Mouse (Mus musculus): ENCODE measurements around the gene Dgcr2.
A peak's percentile ranks its signal among the peaks of the same experiment; 100 is the strongest.

The Dgcr2 gene

DNA sequence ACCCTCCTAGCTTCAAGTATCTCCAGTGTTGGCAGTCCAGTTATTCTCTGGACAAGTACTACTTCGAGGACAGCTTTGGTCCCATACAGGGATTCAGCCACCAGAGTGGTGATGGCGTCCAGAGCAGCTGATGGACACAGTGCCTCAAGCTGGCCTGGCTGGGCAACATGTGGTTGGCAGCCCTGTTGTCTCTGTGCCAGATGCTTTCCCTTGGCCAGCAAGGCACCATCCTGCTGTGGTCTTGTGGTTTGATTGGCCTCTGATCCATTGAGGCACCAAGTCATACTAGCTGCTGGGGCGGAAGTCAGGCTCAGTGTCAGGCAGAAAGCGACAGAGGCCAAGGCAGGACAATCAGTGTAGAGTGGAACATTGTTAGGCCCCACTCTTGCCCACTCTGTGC, 89.2 kb downstream of the Dgcr2 start:
- DNase-seq (ENCODE audit: low spot score in 2 of 2): peak in 1 of 2 experiments; percentile 48

GRCm38 (mm10) chr16:17807192-17808009, 91.0 kb downstream of the Dgcr2 start:
- peak; percentile 75 to 89 for DNase-seq (ENCODE audit: low spot score in 2 of 2)

DNA sequence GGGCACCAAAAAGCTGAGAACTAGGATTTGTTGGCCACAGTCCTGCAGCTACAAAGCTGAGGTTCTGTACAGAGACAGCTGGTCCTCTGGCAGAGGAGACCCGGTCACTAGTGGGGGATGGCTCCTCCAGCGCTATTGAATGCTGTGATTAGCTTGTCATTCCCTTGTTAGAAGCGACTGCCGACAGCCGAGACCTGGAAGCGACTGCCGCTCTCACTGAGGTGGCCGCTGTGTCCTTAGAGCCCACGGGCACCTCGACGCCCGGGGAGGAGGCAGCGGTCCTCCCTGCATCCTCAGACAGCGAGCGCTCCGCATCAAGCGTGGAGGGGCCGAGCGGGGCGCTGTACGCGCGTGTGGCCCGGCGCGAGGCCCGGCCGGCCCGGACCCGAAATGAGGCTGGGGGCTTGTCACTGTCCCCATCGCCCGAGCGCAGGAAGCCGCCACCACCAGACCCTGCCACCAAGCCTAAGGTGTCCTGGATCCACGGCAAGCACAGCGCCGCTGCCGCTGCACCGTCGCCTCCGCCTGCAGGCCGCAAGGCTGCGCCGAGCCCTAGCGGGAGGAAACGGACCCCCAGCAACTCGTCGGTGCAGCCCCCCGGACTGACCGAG, 91.7 kb downstream of the Dgcr2 start:
- peak in 1 of 2 experiments; percentile 68 for DNase-seq (ENCODE audit: low spot score in 2 of 2)

- DNase-seq (ENCODE audit: low spot score in 2 of 2): no peak
These were observed 93.4 kb downstream of the Dgcr2 start for GRCm38 (mm10) chr16:17804982-17805381.

DNA sequence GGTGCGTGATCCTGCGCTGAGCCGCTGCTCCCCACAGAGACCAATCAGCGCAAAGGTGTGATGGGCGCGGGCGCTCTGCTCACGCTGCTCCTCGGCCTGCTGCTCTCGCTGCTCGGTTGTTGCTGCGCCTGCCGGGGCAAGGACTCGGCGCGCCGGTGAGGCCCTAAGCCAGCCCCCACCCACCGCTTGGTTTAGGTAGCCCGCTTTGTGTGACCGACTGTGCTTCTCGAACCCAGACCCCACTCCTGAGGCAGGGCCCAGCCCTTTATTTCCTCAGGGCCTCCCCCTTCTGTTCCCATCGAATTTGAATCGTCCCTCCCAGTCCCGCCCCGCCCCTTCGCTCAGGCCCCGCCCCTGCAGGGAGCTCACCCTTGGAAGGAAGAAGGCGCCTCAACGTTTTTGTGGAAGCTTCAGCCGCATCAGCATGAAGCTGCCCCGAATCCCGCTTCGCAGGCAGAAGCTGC, 93.9 kb downstream of the Dgcr2 start:
- peak in 1 of 2 experiments; percentile 65 for DNase-seq (ENCODE audit: low spot score in 2 of 2)

- no peak for DNase-seq (ENCODE audit: low spot score in 2 of 2)
These were observed 94.5 kb downstream of the Dgcr2 start for GRCm38 (mm10) chr16:17803675-17804448.

GRCm38 (mm10) chr16:17802839-17803674, 95.3 kb downstream of the Dgcr2 start:
- DNase-seq (ENCODE audit: low spot score in 2 of 2): peak in 1 of 2 experiments; percentile 60

GRCm38 (mm10) chr16:17802456-17802838, 95.9 kb downstream of the Dgcr2 start:
- no peak for DNase-seq (ENCODE audit: low spot score in 2 of 2)

- DNase-seq (ENCODE audit: low spot score in 2 of 2): no peak
These were observed 96.4 kb downstream of the Dgcr2 start for GRCm38 (mm10) chr16:17801777-17802455.

DNA sequence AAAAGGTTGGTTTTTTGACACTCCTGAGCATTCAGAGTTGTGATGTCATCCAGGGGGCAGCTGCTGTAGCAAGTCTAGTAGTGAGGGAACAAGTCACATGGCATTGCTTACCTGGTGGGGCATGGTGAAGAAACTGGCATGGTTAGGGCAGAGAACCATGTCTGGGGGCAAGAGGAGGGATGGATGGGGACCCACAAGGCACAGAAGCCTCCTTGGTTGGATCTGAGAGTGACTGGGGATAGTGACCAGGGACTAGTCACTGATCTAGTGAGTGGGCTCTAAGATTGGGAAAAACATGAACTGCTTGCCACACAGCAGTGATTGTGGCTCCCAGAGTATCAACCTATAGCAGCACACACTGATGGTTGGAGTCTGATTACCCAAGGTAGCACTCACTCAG, 98.8 kb downstream of the Dgcr2 start:
- no peak for DNase-seq (ENCODE audit: low spot score in 2 of 2)

DNA sequence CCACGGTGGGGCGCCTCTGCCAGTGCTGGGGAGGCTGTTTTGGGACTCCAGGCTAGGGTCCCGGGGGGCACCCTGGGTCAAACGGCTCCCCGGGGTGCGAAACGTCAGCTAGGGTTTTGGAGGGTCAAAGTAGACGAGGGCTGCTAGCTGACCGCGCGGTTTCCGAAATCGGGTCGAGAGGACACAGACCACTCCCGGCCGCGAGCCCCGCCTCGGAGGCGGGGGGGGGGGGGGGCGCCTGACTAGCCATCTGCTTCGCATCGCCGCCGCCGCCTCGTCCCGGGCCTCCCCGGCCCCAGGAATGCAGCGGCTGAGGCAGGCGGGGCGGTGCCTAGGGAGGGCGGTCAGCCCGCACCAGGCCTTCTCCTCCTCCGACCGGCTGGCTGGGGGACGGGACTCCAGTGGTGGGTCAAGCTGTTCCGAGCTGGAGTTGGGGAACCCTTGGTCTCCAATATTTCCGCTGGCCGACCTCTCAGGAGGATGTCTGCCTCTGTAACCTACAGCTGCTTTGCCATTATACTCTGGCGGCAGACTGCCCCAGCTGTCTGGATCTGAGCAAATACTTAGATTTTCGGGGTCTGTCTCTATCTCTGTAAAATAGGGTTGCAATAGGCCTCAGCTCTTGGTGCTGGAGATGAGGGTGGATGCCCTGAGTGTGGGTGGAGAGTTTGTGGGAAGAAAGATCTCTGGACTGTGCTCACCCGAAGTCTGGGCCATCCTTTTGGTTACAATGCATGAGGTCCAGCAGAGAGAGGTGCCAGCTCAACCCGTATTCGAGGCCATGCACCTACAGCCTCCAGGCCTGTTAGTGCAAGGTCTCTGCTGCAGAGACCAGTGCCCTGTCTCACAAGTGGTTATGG, 99.8 kb downstream of the Dgcr2 start:
- DNase-seq (ENCODE audit: low spot score in 2 of 2): no peak

GRCm38 (mm10) chr16:17797812-17798311, 100.5 kb downstream of the Dgcr2 start:
- no peak for DNase-seq (ENCODE audit: low spot score in 2 of 2)

DNA sequence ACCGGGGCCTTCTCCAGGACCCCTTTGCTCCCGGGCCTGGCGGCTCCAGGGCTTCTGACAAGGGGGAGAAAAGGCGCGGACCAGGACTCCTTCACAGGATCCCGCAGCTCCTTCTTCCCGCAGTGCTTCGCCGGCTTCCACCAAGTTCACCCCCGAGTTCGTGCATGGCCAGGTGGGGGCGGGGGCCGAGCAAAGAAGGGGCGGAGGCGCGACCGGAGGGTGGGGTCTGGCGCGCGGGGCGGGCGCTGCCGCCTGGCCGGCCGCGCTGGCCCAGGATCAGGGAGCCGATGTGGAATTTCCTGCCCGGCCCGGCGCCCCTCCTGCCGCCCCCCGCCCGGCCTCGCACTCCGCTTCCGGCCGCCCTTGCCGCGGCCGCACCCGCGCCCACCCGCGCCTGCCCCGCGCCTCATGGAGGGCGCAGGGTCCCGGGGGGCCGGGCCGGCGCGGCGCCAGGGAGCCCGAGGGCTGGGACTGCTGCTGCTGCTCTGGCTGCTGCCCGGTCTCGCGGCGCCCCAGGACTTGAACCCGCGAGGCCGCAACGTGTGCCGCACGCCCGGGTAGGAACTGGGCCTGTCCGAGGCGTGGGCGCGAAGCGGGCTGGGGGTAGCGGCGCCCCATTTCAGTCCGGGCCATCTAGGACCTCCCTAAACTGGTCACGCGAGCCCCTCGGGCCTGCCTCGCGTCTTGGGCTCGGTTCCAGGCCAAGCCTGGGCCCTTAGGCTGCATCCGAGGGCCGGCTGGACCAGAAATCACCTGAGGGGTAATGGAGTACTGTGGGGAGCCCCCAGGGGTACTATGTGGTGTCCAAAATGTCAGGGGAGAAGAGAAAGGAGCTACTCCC, 101.2 kb downstream of the Dgcr2 start, which contains the start of gene Scarf2:
Gene Scarf2 (plus strand): TSS at position 312 of the 841 bp plus-strand sequence.
- peak in 1 of 2 experiments; percentile 61 for DNase-seq (ENCODE audit: low spot score in 2 of 2)

- no peak for DNase-seq (ENCODE audit: low spot score in 2 of 2)
These were observed 101.8 kb downstream of the Dgcr2 start for GRCm38 (mm10) chr16:17796519-17796918.

GRCm38 (mm10) chr16:17795643-17796042, 102.7 kb downstream of the Dgcr2 start:
- DNase-seq (ENCODE audit: low spot score in 2 of 2): no peak

- DNase-seq (ENCODE audit: low spot score in 2 of 2): no peak
These were observed 104.3 kb downstream of the Dgcr2 start for GRCm38 (mm10) chr16:17794047-17794446.

- DNase-seq (ENCODE audit: low spot score in 2 of 2): no peak
These were observed 105.6 kb downstream of the Dgcr2 start for GRCm38 (mm10) chr16:17792728-17793127.
